Mouse (Mus musculus) urinary bladder, postnatal 14 days (tissue): ENCODE data around the gene Megf11.
A peak's percentile ranks its signal among the peaks of the same experiment; 100 is the strongest.

Experiments used
- DNase-seq: peaks from one replicate; pipeline ENCODE4 v3.0.0; 2021; ENCODE audit warnings: low spot score

Gene Megf11

GRCm38 (mm10) chr9:64565915-64566314, 180.5 kb downstream of the Megf11 start:
- no peak for DNase-seq

GRCm38 (mm10) chr9:64566376-64566775, 180.9 kb downstream of the Megf11 start:
- DNase-seq, result no peak

- DNase-seq, result no peak
Observed at GRCm38 (mm10) chr9:64567482-64567881, 182.1 kb downstream of the Megf11 start.

- DNase-seq, result no peak
Observed at GRCm38 (mm10) chr9:64568467-64569260, 183.2 kb downstream of the Megf11 start.

- no peak for DNase-seq
Observed at GRCm38 (mm10) chr9:64570448-64570847, 185.0 kb downstream of the Megf11 start.

- DNase-seq, result no peak
Observed at GRCm38 (mm10) chr9:64571091-64571490, 185.7 kb downstream of the Megf11 start.

GRCm38 (mm10) chr9:64572629-64573190, 187.3 kb downstream of the Megf11 start:
- DNase-seq, result no peak

- DNase-seq, result no peak
Observed at GRCm38 (mm10) chr9:64575658-64576057, 190.2 kb downstream of the Megf11 start.

- no peak for DNase-seq
Observed at GRCm38 (mm10) chr9:64576143-64576878, 190.9 kb downstream of the Megf11 start.

GRCm38 (mm10) chr9:64577156-64577555, 191.7 kb downstream of the Megf11 start:
- DNase-seq, result no peak

- no peak for DNase-seq
Observed at GRCm38 (mm10) chr9:64578014-64578413, 192.6 kb downstream of the Megf11 start.

GRCm38 (mm10) chr9:64579306-64579705, 193.9 kb downstream of the Megf11 start:
- no peak for DNase-seq

- no peak for DNase-seq
Observed at GRCm38 (mm10) chr9:64586292-64586691, 200.9 kb downstream of the Megf11 start.

GRCm38 (mm10) chr9:64587991-64588390, 202.6 kb downstream of the Megf11 start:
- DNase-seq, result no peak

GRCm38 (mm10) chr9:64590634-64591041, 205.2 kb downstream of the Megf11 start:
- peak; percentile 26 for DNase-seq

- DNase-seq, result no peak
Observed at GRCm38 (mm10) chr9:64591436-64591835, 206.0 kb downstream of the Megf11 start.

GRCm38 (mm10) chr9:64594442-64594841, 209.0 kb downstream of the Megf11 start:
- peak; percentile 18 for DNase-seq

- DNase-seq, result no peak
Observed at GRCm38 (mm10) chr9:64598427-64598826, 213.0 kb downstream of the Megf11 start.

- no peak for DNase-seq
Observed at GRCm38 (mm10) chr9:64600731-64601130, 215.3 kb downstream of the Megf11 start.

- DNase-seq, result no peak
Observed at GRCm38 (mm10) chr9:64602895-64603294, 217.5 kb downstream of the Megf11 start.

GRCm38 (mm10) chr9:64604217-64604711, 218.8 kb downstream of the Megf11 start:
- no peak for DNase-seq

GRCm38 (mm10) chr9:64605077-64605714, 219.8 kb downstream of the Megf11 start:
- DNase-seq, result no peak
